Comparison of ENCODE assay signal across 32 mouse cellular contexts in genomic region chr10:24741229-24742198, GRCm38 (mm10). TPM values are rescaled to one million over a fixed set of nuclear protein-coding genes. Genes with fewer than 3 reads are reported as not detected.
DNase-seq lines count a peak whose midpoint lies in the region; ATAC-seq lines count a peak whose summit lies in the region.
"Had no signal": no experiment of that assay in that cellular context is flagged by ENCODE, and none has a peak within 500 bp of the region (broad histone marks: within the 10 kb centered on the region; RNA-seq: fewer than 3 reads in every experiment).

No protein-coding gene starts in this region.

- DNase-seq in lung, postnatal 36 days: no peak
- no peak for DNase-seq in kidney, postnatal 4 days
- no peak for DNase-seq in layer of hippocampus, adult 9-11 months
- DNase-seq: adrenal gland, adult 2 months; B cell, adult 2 months; cerebellum, adult 2 months; cerebellum, postnatal 14 days; gastrocnemius, postnatal 25 days; heart, adult 11 months; kidney, adult 9 months; kidney, postnatal 10 days; lung, postnatal 14 days; retina, postnatal 1 day; right cerebral cortex, postnatal 14 days; thymus, postnatal 14 days had no signal

- H3K9me3 ChIP-seq in lung, embryonic 15.5 days: no peaks in the 10 kb centered on the region
- H3K9me3 ChIP-seq in neural tube, embryonic 14.5 days (ENCODE audit: control insufficient read depth, low read length): no peaks in the 10 kb centered on the region
- no peaks in the 10 kb centered on the region for H3K9me3 ChIP-seq in neural tube, embryonic 15.5 days (replicated peaks)
- no peaks in the 10 kb centered on the region for H3K9me3 ChIP-seq in intestine, embryonic 16.5 days (ENCODE audit: control insufficient read depth, low read length)
- H3K9me3 ChIP-seq: embryonic facial prominence, embryonic 10.5 days; embryonic facial prominence, embryonic 15.5 days; forebrain, embryonic 12.5 days; heart, embryonic 10.5 days; heart, embryonic 15.5 days; hindbrain, embryonic 13.5 days; limb, embryonic 13.5 days; neural tube, embryonic 13.5 days; stomach, embryonic 15.5 days had no signal

- H3K4me1 ChIP-seq in lung, embryonic 15.5 days: 0 out of 2 replicates have a peak, but pooled peaks cover 2% of the 10 kb centered on the region
- H3K4me1 ChIP-seq in neural tube, embryonic 14.5 days (ENCODE audit: control insufficient read depth, insufficient read depth, low read length): no peaks in the 10 kb centered on the region
- no peaks in the 10 kb centered on the region for H3K4me1 ChIP-seq in neural tube, embryonic 15.5 days
- H3K4me1 ChIP-seq in intestine, embryonic 16.5 days (ENCODE audit: control insufficient read depth, insufficient read depth, low read length): peaks cover 10% of the 10 kb centered on the region; the same call in 1 of the 2 replicates
- H3K4me1 ChIP-seq: embryonic facial prominence, embryonic 10.5 days; forebrain, embryonic 12.5 days; heart, embryonic 10.5 days; neural tube, embryonic 13.5 days; stomach, embryonic 15.5 days had no signal

- no peaks in the 10 kb centered on the region for H3K27me3 ChIP-seq in lung, embryonic 15.5 days
- H3K27me3 ChIP-seq in neural tube, embryonic 14.5 days (ENCODE audit: control insufficient read depth, insufficient read depth, low read length): no peaks in the 10 kb centered on the region
- H3K27me3 ChIP-seq in neural tube, embryonic 15.5 days (replicated peaks): no peaks in the 10 kb centered on the region
- H3K27me3 ChIP-seq in intestine, embryonic 16.5 days (replicated peaks; ENCODE audit: control insufficient read depth, insufficient read depth, low read length): no peaks in the 10 kb centered on the region
- H3K27me3 ChIP-seq: embryonic facial prominence, embryonic 15.5 days; forebrain, embryonic 12.5 days; heart, embryonic 15.5 days; hindbrain, embryonic 13.5 days; limb, embryonic 13.5 days; neural tube, embryonic 13.5 days; stomach, embryonic 15.5 days had no signal

- H3K27ac ChIP-seq in lung, embryonic 15.5 days: no peak overlapping the region
- H3K27ac ChIP-seq in neural tube, embryonic 14.5 days (ENCODE audit: low read depth, low read length): no peak overlapping the region
- no peak overlapping the region for H3K27ac ChIP-seq in neural tube, embryonic 15.5 days (replicated peaks)
- no peak overlapping the region for H3K27ac ChIP-seq in intestine, embryonic 16.5 days (ENCODE audit: low read length)
- H3K27ac ChIP-seq: embryonic facial prominence, embryonic 10.5 days; embryonic facial prominence, embryonic 15.5 days; forebrain, embryonic 12.5 days; heart, embryonic 10.5 days; heart, embryonic 15.5 days; hindbrain, embryonic 13.5 days; left cerebral cortex, adult 2 months; limb, embryonic 13.5 days; neural tube, embryonic 13.5 days; stomach, embryonic 15.5 days had no signal

- 20% methylated on average over 7 of the region's 7 CpGs for WGBS in lung, embryonic 15.5 days
- WGBS in neural tube, embryonic 14.5 days: 67% methylated on average over 7 of the region's 7 CpGs
- 70% methylated on average over 7 of the region's 7 CpGs for WGBS in neural tube, embryonic 15.5 days
- WGBS in intestine, embryonic 16.5 days: 32% methylated on average over 7 of the region's 7 CpGs

- H3K9ac ChIP-seq in lung, embryonic 15.5 days: no peak overlapping the region
- no peak overlapping the region for H3K9ac ChIP-seq in neural tube, embryonic 14.5 days (replicated peaks; ENCODE audit: low read depth, low read length)
- H3K9ac ChIP-seq in neural tube, embryonic 15.5 days (replicated peaks): no peak overlapping the region
- H3K9ac ChIP-seq in intestine, embryonic 16.5 days (ENCODE audit: low read depth, low read length): no peak overlapping the region
- H3K9ac ChIP-seq: embryonic facial prominence, embryonic 15.5 days; forebrain, embryonic 12.5 days; heart, embryonic 15.5 days; hindbrain, embryonic 13.5 days; limb, embryonic 13.5 days; neural tube, embryonic 13.5 days; stomach, embryonic 15.5 days had no signal

- no peaks in the 10 kb centered on the region for H3K36me3 ChIP-seq in lung, embryonic 15.5 days
- no peaks in the 10 kb centered on the region for H3K36me3 ChIP-seq in neural tube, embryonic 14.5 days (ENCODE audit: control insufficient read depth, insufficient read depth, low read length)
- no peaks in the 10 kb centered on the region for H3K36me3 ChIP-seq in neural tube, embryonic 15.5 days
- no peaks in the 10 kb centered on the region for H3K36me3 ChIP-seq in intestine, embryonic 16.5 days (ENCODE audit: control insufficient read depth, insufficient read depth, low read length)
- H3K36me3 ChIP-seq: embryonic facial prominence, embryonic 10.5 days; embryonic facial prominence, embryonic 15.5 days; forebrain, embryonic 12.5 days; heart, embryonic 10.5 days; heart, embryonic 15.5 days; hindbrain, embryonic 13.5 days; limb, embryonic 13.5 days; neural tube, embryonic 13.5 days; stomach, embryonic 15.5 days had no signal

- H3K4me2 ChIP-seq in lung, embryonic 15.5 days: no peak overlapping the region
- H3K4me2 ChIP-seq in neural tube, embryonic 14.5 days (ENCODE audit: low read depth, low read length): no peak overlapping the region
- H3K4me2 ChIP-seq in neural tube, embryonic 15.5 days: no peak overlapping the region
- no peak overlapping the region for H3K4me2 ChIP-seq in intestine, embryonic 16.5 days (ENCODE audit: low read depth, low read length)
- H3K4me2 ChIP-seq: embryonic facial prominence, embryonic 15.5 days; forebrain, embryonic 12.5 days; heart, embryonic 15.5 days; hindbrain, embryonic 13.5 days; limb, embryonic 13.5 days; liver, embryonic 11.5 days; neural tube, embryonic 13.5 days; stomach, embryonic 15.5 days had no signal

- no peak overlapping the region for H3K4me3 ChIP-seq in lung, embryonic 15.5 days
- H3K4me3 ChIP-seq in neural tube, embryonic 14.5 days (ENCODE audit: low read depth, low read length): no peak overlapping the region
- no peak overlapping the region for H3K4me3 ChIP-seq in neural tube, embryonic 15.5 days (replicated peaks)
- H3K4me3 ChIP-seq in intestine, embryonic 16.5 days (ENCODE audit: low read length): no peak overlapping the region
- H3K4me3 ChIP-seq: embryonic facial prominence, embryonic 10.5 days; embryonic facial prominence, embryonic 15.5 days; forebrain, embryonic 12.5 days; heart, embryonic 10.5 days; heart, embryonic 15.5 days; hindbrain, embryonic 13.5 days; left cerebral cortex, adult 2 months; limb, embryonic 13.5 days; neural tube, embryonic 13.5 days; stomach, embryonic 15.5 days had no signal

- peak; percentile 55; the same call in 1 of the 2 replicates for ATAC-seq in lung, embryonic 15.5 days (ENCODE audit: borderline replicate concordance, extremely low read depth, low FRiP score, low TSS enrichment)
- peak; percentile 56; the same call in 1 of the 2 replicates for ATAC-seq in neural tube, embryonic 14.5 days (ENCODE audit: low read depth)
- no peak for ATAC-seq in neural tube, embryonic 15.5 days (ENCODE audit: low FRiP score)
- peak; percentile 62 for ATAC-seq in intestine, embryonic 16.5 days
- ATAC-seq: activated CD4-positive, CD25-positive, alpha-beta regulatory T cell, adult 4 months; inflammation-experienced regulatory T-cells, adult 6 months had no signal

RNA-seq across cellular contexts. Expression of gene Enpp1, which starts 29.6 kb away (rescaled TPM):
- polyA plus RNA-seq in lung, embryonic 15.5 days (2015; fragmentation: Nextera tagmentation; extraction: Ambion mirVana): 3.0 and 3.1 TPM in 2 replicates
- polyA plus RNA-seq in neural tube, embryonic 14.5 days (2014; fragmentation: Nextera tagmentation; extraction: Ambion mirVana): 0.52 and 5.3 TPM in 2 replicates
- polyA plus RNA-seq in neural tube, embryonic 15.5 days (2015; fragmentation: Nextera tagmentation; extraction: Ambion mirVana): 3.4 and 3.6 TPM in 2 replicates
- 10.1 and 11.9 TPM in 2 replicates for polyA plus RNA-seq in intestine, embryonic 16.5 days (2015; fragmentation: Nextera tagmentation; extraction: Ambion mirVana)
